Mouse (Mus musculus) fat pad, adult 2 months (tissue): Measurements from ENCODE around the gene Tacc2.

ENCODE experiments used
- DNase-seq: peaks from one replicate; pipeline ENCODE4 v3.0.0-alpha.2; 2011; ENCODE audit warnings: low read depth, low spot score; ENCODE audit errors: extremely low read depth

The Tacc2 gene

DNA sequence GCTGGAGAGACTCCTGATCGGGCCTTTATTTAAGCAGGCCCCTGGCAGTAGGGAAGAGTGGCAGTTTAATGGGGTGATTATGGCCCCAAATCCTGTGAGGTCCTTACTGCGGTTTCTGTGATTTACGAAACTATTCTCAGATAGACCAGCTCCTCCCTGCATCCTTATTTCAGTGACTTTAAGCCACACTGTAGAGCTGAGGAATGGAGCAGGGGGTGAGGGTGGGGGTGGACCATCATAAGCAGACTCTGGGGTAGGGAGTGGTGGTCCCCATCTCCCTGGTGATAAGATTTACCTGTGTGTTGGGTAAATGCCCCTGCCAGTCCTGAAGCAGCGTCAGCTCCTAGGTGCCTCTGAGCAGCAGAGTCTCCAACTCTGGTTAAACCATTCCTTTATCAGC is 29.7 kb downstream of the Tacc2 start:
- no peak for DNase-seq

DNA sequence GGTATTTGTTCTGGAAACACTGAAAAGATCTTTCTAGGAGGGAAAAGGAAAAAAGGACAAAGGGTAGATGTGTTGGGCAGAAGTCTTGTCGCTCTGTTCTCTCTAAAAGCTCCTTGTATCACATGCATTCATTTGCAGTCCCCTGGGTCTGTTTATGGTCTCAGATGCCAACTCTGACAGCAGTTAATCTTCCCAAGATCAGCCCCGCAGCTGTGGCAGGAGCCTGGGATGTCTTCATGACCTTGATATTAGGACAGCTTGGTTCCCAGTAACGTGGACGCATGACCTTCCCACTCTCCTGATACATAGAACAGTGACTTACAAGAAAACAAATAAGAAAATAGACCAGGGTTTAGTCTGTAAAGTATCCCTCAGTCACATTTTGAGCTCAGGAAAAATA is 36.7 kb downstream of the Tacc2 start:
- no peak for DNase-seq

DNA sequence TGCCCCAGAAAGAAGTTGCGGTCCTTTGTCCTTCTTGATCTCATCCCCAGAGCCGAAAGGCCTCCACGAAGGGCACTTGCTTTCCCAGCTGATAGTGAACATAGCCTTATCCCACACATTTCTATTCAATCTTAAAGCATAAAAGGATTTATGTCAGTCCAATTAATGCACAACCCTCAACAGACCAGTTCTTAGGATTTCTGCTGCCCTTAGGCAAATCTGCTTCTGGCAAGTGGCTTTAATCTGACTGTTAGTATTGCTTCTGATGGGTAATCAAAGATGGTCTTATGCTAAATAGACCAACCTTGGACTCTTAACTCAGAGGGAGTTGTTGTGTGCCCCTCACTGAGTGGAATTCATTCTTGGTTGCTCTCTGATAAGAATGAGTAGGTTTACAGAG is 40.4 kb downstream of the Tacc2 start:
- no peak for DNase-seq

GRCm38 (mm10) chr7:130621068-130621467 is 43.8 kb downstream of the Tacc2 start:
- DNase-seq: no peak

DNA sequence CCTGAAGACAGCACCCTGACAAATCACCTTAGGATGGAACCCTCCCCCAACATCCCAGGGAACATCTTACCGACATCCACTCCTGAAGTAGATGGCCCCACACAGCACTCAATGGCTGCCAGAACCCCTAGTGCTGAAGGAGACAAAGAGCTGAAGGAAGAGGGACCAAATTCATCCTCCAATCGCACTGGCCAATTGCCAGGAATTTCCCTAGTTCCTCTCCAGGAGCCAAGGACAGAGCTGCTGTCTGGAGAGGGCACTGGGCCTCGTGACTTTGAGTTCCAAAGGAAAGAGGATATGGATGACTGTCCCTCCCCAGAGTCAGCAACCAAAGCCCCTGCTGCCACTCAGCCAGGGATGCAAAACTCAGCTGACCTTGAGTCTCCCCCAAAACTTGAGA is 44.7 kb downstream of the Tacc2 start:
- DNase-seq: no peak

GRCm38 (mm10) chr7:130622359-130622758 is 45.1 kb downstream of the Tacc2 start:
- DNase-seq: no peak

DNA sequence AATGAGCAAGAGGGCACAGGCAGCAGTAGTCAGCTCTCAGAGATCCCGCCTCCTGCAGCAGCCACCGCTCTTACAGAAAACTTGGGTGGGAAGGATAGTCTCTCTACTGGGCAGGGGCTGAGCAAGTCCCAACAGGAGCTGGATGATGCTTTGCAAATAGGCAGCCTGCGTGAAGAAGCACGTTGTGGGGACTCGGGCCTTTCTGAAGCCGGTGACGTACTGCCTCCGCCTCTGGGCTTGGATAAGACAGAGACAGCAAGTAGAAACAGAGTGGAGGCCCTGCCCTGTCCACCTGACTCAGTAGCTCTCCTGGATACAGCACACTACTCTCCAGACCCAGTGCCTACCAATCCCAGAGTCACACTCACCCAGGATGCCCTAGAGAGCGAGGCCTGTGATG is 47.1 kb downstream of the Tacc2 start:
- no peak for DNase-seq

DNA sequence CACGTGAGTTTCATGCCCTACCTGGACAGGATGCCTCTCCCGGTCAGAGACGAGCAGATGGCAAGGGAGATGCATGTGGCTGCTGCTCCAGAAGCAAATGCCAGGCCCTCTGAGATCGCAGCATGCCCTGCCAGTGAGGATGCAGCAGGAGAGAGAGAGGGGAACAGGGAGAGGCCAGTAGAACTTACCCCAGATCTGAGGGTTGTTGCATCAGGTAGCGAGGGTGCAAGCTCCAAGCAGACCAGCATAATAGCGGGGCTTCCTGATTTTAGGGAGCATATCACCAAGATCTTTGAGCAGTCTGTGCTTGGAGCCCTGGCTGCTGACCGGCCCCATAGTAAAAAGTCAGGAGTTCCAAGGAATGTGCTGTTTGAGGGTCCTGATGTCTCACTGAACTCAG is 48.1 kb downstream of the Tacc2 start:
- no peak for DNase-seq

- DNase-seq: no peak
Measured at GRCm38 (mm10) chr7:130628601-130629000, 51.4 kb downstream of the Tacc2 start.

GRCm38 (mm10) chr7:130629999-130630398 is 52.8 kb downstream of the Tacc2 start:
- no peak for DNase-seq

GRCm38 (mm10) chr7:130630956-130631355 is 53.7 kb downstream of the Tacc2 start:
- no peak for DNase-seq

DNA sequence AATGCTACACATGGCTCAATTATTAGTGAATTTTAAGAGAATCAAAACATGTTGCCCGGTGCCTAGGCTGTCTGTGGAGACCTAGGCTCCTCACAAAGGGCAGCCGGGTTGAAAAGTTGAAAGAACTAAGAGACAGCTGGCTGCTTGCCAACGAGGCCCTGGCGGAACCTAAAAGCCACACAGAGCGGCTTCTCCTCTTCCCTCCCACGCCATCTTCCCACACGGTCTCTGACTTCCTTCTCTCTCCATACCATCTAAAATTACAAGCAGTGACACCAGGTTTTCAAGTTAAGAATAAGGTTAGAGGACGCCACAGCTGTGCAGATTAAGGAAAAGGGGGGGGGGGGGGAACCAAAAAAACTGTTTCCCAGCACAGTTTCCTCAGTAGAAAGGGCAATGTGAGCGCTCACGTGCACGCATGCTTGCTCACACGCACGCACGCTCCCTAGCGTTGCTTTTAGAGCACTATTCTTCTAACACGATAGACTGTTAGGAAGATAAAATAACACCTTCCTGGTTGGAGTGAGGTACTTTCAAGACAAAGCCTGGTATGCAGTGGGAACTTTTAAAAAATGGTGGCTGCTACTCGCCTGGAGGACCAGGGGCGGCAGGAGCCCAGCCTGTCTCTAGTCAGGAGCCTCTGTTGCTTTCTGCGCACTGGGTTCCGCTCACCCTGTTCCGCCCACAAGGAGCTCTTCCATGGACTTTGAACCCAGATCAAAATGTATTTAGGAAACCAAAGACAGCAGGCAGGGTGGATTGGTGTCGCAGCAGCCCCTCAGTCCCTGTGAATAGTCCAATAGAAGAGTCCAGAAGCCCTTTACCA is 54.5 kb downstream of the Tacc2 start:
- no peak for DNase-seq

- DNase-seq: peak; percentile 76
Measured at GRCm38 (mm10) chr7:130632379-130632732, 55.1 kb downstream of the Tacc2 start.

GRCm38 (mm10) chr7:130634259-130634871 is 57.1 kb downstream of the Tacc2 start:
- DNase-seq: peak; percentile 97

DNA sequence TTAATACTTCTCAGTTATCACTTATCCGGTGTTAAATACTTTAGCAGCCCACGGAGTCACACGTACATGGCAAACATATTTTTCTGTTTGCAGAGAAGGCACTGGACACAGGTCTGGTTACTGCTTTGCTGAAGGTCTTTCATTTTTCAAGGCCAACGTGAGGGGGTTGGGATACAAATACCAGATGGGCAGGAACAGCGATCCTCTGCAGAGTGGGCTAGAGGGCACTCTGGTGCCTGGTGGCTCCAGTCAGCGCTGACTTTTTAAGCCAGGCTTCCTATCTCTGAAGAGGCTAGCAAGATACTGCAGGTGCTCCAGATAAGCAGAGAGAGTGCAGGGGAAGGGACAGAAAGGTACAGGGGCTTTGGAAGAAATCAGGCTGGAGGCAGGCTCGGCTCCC is 58.0 kb downstream of the Tacc2 start:
- no peak for DNase-seq

DNA sequence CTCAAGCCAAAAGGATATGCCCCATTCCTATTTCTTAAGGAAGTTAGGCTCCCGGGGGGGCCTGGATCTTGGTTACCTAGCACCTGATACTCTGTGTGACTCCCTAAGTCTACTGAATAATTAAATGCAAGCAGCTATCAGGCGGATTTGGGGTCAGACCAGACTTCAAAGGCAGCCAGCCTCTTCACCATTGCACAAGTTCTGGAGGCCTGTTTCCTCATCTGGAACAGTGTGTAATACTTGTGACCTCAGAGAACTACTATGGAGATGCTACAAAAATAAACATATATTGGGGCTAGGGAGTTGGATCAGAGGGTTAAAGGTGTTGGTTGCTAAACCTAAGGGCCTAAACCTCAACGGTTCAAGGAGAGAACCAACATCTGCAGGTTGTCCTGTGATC is 59.0 kb downstream of the Tacc2 start:
- no peak for DNase-seq

DNA sequence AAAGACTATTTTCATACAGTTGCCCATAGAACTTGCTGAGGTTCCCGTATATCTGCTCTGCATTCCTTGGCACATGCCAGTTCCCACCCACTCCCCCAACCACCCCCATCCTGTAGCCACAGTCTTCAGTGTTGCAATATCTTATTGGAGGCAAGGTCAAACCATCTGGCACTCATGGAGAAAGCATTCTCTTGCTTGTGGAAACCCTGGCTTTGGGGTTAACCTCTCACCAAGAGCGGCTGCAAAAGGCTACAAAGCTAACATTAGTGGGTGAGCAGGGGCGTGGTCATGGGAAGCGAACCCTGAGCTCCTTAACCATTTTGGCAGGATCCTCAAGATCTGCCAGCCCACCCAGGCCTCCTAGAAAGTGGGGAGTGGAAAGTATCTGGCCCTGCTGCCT is 59.7 kb downstream of the Tacc2 start:
- no peak for DNase-seq

GRCm38 (mm10) chr7:130637811-130638210 is 60.6 kb downstream of the Tacc2 start:
- DNase-seq: no peak

DNA sequence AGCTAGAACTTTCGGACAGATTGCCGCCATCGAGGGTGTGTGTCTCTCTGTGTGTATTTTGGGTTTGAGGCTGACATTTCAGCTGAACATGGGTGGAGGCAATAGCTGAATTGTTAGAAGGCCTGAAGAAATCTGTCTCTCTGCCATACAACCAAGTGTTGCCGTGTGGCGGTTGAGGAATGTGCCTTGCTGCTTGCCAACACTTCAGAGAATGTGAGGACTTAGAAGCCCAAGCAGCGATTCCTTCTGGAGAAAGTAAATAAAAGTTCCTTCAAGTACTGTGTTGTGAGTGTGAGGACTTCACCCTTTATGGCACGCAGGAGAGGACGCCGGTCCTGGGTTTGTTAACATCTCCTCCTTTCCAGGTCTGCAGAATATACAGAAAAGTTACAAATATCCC is 63.4 kb downstream of the Tacc2 start:
- DNase-seq: no peak

- DNase-seq: no peak
Measured at GRCm38 (mm10) chr7:130645332-130645993, 68.2 kb downstream of the Tacc2 start.

DNA sequence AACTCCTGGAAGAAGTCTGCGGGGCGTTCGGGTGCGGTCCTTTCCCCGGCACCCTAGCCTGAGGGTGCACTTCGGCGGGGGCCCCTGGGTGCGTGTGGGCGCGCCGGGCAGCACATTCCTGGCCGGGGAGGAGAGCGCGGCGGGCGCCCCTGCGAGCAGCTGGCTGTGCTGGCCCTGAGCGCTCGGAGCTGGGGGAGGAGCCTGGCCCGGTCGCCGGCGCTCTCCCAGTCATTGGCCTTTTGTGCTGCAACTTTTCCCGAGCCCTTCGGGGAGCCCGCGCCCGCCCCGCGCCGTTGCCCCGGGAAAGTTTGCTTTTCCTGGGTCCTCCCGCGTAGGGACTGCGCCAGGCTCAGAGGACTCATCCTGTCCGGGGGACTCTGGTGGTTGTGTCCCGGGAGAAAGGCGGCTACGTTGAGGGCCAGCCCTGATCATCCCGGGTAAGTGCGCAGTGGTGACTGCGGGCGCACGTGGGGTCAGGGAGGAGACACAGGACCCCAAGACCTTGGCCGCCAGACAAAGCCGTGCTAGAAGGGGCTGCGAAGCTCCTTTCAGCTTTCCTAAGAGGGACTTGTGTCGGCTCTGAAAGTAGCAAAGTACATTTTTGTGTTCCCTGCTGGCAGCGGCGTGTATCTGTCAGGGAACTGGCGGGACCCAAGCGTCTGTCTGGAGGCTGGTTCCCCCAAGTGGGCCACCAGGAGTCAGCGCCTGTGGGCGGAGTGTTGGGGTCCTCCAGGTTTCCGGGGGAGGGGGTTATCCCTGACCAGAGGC is 68.9 kb downstream of the Tacc2 start:
- DNase-seq: no peak

DNA sequence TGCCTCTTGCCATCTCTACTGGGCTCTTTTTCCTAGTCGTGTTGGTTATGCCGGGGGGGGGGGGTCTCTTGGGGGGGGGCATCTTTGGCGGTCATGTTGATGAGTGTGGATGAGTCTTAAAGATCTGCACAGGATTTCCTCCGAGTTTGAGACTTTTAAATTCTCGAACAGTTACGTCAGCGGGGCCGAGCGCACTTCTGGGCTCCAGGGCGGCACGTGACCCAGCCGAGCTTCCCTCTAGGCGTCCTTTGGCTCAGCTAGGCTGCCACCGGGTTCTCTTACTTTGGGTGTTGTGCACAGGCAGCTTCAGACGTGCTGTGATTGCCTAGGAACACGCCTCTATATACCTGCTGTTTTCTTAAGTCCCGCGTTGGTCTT is 69.5 kb downstream of the Tacc2 start:
- no peak for DNase-seq
